Mouse (Mus musculus) embryonic facial prominence, embryonic 11.5 days (tissue): ENCODE results near the gene Creb3l1. TPM values are rescaled to one million over a fixed set of nuclear protein-coding genes. Genes with fewer than 3 reads are reported as not detected.

Experiments used
- microRNA-seq: library from miRNA; unstranded; fragments of <30 nt; microRNA quantifications from one replicate; pipeline ENCODE4, GENCODE M21; 2016; ENCODE audit warnings: borderline number of aligned reads
- polyA plus RNA-seq: library from polyadenylated mRNA; unstranded; fragments of >200 nt; fragmentation: Nextera tagmentation; extraction: Ambion mirVana; gene quantifications from 2 replicates; pipeline ENCODE4 v1.2.1, GENCODE M21; 2014

The Creb3l1 gene
- polyA plus RNA-seq, 1 experiment from 2014 or later: 1.5 TPM

Small RNA genes within 50 kb of the gene (microRNA-seq; reads per million reads assigned to microRNA genes)
- not detected for gene Mir6999

Other genes starting within 250 kb of the Creb3l1 start
- gene Chrm4, start 97.3 kb downstream of the Creb3l1 start, polyA plus RNA-seq: 0.20 and 0.34 TPM in 2 replicates
- gene Mdk, start 92.2 kb downstream of the Creb3l1 start, polyA plus RNA-seq: 1,845 and 1,892 TPM in 2 replicates
- gene Gm9821, start 78.8 kb downstream of the Creb3l1 start, polyA plus RNA-seq: 0.28 TPM in 1 of 2 replicates, not detected in the other
- 28.6 and 30.1 TPM in 2 replicates for gene Dgkz, start 48.6 kb downstream of the Creb3l1 start, polyA plus RNA-seq
- gene Phf21a, start 68.6 kb upstream of the Creb3l1 start, polyA plus RNA-seq: 35.8 and 41.8 TPM in 2 replicates